Mouse (Mus musculus) heart, embryonic 14.5 days (tissue): ENCODE measurements around the gene Fam216a. TPM values are rescaled to one million over a fixed set of nuclear protein-coding genes. Genes with fewer than 3 reads are reported as not detected.

Experiments
- ATAC-seq: fragments of 200-750 bp; cut with Nextera tagmentation; 2 replicates; pipeline ENCODE4 v1.8.0; 2017; ENCODE audit warnings: low read depth, moderate TSS enrichment; ENCODE audit not compliant: insufficient number of reproducible peaks, insufficient read depth, low FRiP score
- H3K27ac ChIP-seq, 2 experiments: fragments of 200-500 bp in 1 of 2; fragments of 300-500 bp in 1 of 2; sonication (generic) in 1 of 2; replicated peaks in 1 of 2; 2 replicates each; pipeline ENCODE4 v1.5.1; 2012 to 2014; ENCODE audit warnings: low read depth in 2 of 2, low read length in 2 of 2, control low read depth in 1 of 2, mild to moderate bottlenecking in 1 of 2, mixed read lengths in 1 of 2; ENCODE audit not compliant: control insufficient read depth in 1 of 2, insufficient read depth in 1 of 2
- H3K27me3 ChIP-seq: fragments of 300-500 bp; sonication (generic); 2 replicates; pipeline ENCODE4 v1.6.1; 2014; ENCODE audit warnings: mild to moderate bottlenecking, low read length, control low read depth; ENCODE audit not compliant: control insufficient read depth, insufficient read depth
- H3K36me3 ChIP-seq: fragments of 300-500 bp; sonication (generic); 2 replicates; pipeline ENCODE4 v1.6.1; 2014; ENCODE audit warnings: mild to moderate bottlenecking, control low read depth, low read length, mixed read lengths; ENCODE audit not compliant: control insufficient read depth, insufficient read depth
- H3K4me1 ChIP-seq, 2 experiments: fragments of 200-500 bp in 1 of 2; fragments of 300-500 bp in 1 of 2; sonication (generic) in 1 of 2; 2 replicates each; pipeline ENCODE4 v1.6.1; 2012 to 2014; ENCODE audit warnings: low read length in 2 of 2, control low read depth in 1 of 2, mixed read lengths in 1 of 2; ENCODE audit not compliant: control insufficient read depth in 2 of 2, insufficient read depth in 2 of 2
- H3K4me2 ChIP-seq: fragments of 300-500 bp; sonication (generic); 2 replicates; pipeline ENCODE4 v1.6.1; 2014; ENCODE audit warnings: mild to moderate bottlenecking, low read length
- H3K4me3 ChIP-seq, 2 experiments: fragments of 200-500 bp in 1 of 2; fragments of 300-500 bp in 1 of 2; sonication (generic) in 1 of 2; 2 replicates each; pipeline ENCODE4 v1.5.1; 2012 to 2014; ENCODE audit warnings: low read length in 2 of 2, mild to moderate bottlenecking in 2 of 2, control low read depth in 1 of 2, low read depth in 1 of 2, moderate library complexity in 1 of 2; ENCODE audit not compliant: control insufficient read depth in 1 of 2, insufficient read depth in 1 of 2
- H3K9ac ChIP-seq: fragments of 300-500 bp; sonication (generic); 2 replicates; pipeline ENCODE4 v1.6.1; 2014; ENCODE audit warnings: mild to moderate bottlenecking, low read length
- H3K9me3 ChIP-seq: fragments of 300-500 bp; sonication (generic); 2 replicates; pipeline ENCODE4 v1.6.1; 2016; ENCODE audit warnings: low read length, control low read depth; ENCODE audit not compliant: control insufficient read depth
- WGBS: fragments of 180-500 bp; shearing (Covaris S2); extraction: QIAGEN DNeasy Blood & Tissue Kit; methylation state at CpG from one replicate; pipeline ENCODE4 v1.1.7; 2014; 5-methylcytosine and 5-hydroxymethylcytosine counted together
- polyA plus RNA-seq: library from polyadenylated mRNA; unstranded; fragments of >200 nt; fragmentation: Nextera tagmentation; extraction: Ambion mirVana; gene quantifications from 2 replicates; pipeline ENCODE4 v1.2.1, GENCODE M21; 2014

Fam216a gene
- polyA plus RNA-seq, 1 experiment from 2014 or later: 64.5 TPM

DNA sequence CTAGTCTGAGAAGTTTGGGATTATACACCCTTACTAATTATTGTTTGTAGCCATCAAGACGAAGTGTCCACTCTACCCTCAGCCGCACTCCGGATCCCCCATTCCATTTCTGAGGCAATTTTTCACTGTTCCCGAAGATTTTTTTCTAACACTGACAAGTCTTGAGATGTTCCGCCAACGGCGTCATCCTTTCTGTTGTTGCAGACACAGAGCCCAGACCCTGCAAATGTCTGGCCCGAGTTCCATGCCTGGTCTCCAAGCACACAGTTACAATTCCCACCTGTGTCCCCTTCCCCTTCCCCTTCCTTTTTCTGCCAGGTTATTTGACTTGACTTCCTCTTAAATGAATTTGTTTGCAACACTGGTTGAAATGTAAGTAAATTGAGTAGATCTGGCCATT is 27.7 kb upstream of the Fam216a start:
- H3K27ac ChIP-seq: peak overlapping the region; percentile 8 to 10; a peak in 1 of 4 replicates
- no peaks in the 10 kb centered on the region for H3K27me3 ChIP-seq
- peaks cover 6 to 20% of the 10 kb centered on the region in 2 experiments; a peak in 3 of 4 replicates for H3K4me1 ChIP-seq
- H3K9ac ChIP-seq: no peak overlapping the region
- no peaks in the 10 kb centered on the region for H3K9me3 ChIP-seq
- H3K4me2 ChIP-seq: no peak overlapping the region
- ATAC-seq: no peak
- no peak overlapping the region for H3K4me3 ChIP-seq
- WGBS: 86% methylated on average over 8 of the region's 8 CpGs
- peaks cover 61% of the 10 kb centered on the region for H3K36me3 ChIP-seq

DNA sequence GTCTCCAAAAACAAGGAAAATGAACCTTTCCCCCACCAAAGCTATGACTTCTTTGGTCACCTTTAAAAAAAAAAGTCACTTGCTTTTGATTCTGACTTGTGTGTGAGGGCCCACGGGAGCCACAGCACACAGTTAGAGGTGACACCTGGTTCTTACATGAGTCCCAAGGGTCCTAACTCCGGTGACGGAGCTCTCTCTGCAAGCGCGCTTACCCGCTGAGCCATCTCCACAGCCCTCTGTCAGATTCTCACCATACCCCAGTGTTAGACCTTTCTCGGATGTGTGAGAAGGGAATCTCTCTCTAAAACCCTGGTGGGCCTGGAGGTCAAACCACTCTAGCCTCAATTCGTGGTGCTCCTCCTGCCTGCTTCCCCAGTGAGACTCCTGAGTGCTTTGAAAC is 25.3 kb upstream of the Fam216a start:
- WGBS: 90% methylated on average over 8 of the region's 8 CpGs
- no peak overlapping the region for H3K4me3 ChIP-seq
- ATAC-seq: no peak

DNA sequence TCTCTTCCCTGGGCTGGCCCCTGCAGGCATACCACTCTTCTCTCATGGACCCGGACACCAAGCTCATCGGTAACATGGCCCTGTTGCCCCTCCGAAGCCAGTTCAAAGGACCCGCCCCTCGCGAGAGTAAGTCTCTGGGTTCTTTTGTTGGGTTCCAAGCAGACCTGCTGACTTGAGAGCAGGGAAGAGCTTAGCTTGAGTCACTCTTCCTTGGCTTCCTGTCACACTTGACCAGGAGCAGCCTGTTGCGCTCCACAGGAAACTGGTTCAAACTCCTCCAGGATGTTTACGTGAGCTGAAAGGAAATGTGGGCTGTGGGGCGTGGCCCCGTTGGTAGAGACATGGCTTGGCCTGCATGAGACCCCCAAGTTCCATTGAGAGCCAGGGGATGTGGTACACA is 24.6 kb upstream of the Fam216a start:
- Histone ChIP-seq H3K4me1 (peaks cover 9 to 25% of the 10 kb centered on the region in 2 experiments; a peak in 3 of 4 replicates), H3K27ac (peak overlapping the region; percentile 67 to 70), H3K4me2 (no peak overlapping the region), H3K4me3 (no peak overlapping the region), H3K36me3 (peaks cover 32% of the 10 kb centered on the region), H3K9me3 (no peaks in the 10 kb centered on the region), H3K9ac (no peak overlapping the region), H3K27me3 (no peaks in the 10 kb centered on the region)
- WGBS: 67% methylated on average over 10 of the region's 10 CpGs
- peak; percentile 41; the same call in 1 of the 2 replicates for ATAC-seq

More for the DNA sequence above, 25.3 kb upstream of the Fam216a start:
- no peak overlapping the region for H3K4me2 ChIP-seq
- H3K9me3 ChIP-seq: no peaks in the 10 kb centered on the region
- H3K36me3 ChIP-seq: peaks cover 39% of the 10 kb centered on the region
- no peaks in the 10 kb centered on the region for H3K27me3 ChIP-seq
- H3K27ac ChIP-seq: peak overlapping the region; percentile 15 to 29; a peak in 2 of 4 replicates
- peaks cover 9 to 26% of the 10 kb centered on the region in 2 experiments; a peak in 3 of 4 replicates for H3K4me1 ChIP-seq
- H3K9ac ChIP-seq: no peak overlapping the region

DNA sequence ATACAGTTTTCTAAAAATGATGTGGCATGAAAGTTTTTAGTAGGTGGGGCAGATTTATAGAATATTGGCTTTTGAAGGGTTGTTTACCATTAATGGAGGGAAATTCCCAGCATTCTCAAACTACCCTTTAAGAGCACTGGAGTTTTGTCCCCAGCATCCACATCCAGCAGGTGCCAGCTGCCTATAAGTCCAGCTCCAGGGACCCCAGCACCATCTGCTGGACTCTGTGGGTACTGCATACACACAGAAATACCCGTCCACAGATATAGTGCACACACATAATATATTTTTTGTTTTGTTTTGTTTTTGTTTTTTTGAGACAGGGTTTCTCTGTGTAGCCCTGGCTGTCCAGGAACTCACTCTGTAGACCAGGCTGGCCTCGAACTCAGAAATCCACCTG is 21.7 kb upstream of the Fam216a start:
- 64% methylated on average over 2 of the region's 2 CpGs for WGBS
- no peak overlapping the region for H3K4me3 ChIP-seq
- ATAC-seq: no peak

DNA sequence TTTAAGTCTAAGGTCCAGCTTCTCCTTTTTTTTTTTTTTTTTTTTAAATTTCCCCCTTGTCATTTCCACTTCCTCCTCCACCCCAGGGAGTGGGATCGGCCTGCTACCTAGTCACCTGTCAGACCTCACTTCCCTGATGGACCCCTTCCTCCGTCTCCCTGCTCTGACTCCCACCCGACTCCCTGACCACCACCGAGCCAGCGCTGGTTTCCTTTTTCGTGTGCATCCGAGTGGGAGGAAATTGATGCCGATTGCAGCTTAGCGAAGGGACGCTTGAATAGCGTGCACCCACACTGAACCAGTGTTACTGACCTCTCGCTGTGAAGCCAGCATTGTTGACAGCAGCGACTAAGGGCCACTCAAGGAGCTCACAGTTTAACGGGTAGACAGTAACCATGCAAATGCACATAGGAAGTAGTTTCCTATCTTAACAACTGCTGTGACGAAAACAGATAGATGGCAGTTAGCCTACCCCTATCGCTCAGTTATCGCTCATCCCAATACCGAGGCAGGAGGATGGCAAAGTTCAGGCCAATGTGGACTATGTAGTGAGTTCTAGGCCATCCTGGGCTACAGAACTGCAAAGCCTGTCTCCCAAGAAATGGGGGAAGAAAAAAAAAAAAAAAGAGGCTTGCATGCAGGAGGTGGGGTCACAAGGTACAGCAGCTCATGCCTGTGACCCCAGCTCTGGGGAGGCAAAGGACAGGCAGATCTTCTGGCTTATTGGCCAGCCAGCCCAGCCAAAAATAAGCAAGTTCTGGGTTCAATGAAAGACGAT is 20.3 kb upstream of the Fam216a start:
- 9% methylated on average over 19 of the region's 19 CpGs for WGBS
- Histone ChIP-seq H3K4me1 (peaks cover 2 to 11% of the 10 kb centered on the region in 2 experiments; a peak in 3 of 4 replicates), H3K27me3 (no peaks in the 10 kb centered on the region), H3K9me3 (no peaks in the 10 kb centered on the region), H3K36me3 (peaks cover 11% of the 10 kb centered on the region), H3K4me2 (peak overlapping the region; percentile 80), H3K4me3 (peak overlapping the region; percentile 94 to 97), H3K9ac (peak overlapping the region; percentile 93), H3K27ac (peak overlapping the region; percentile 63 to 67)
- ATAC-seq: no peak

More for the DNA sequence above, 21.7 kb upstream of the Fam216a start:
- Histone ChIP-seq H3K9me3 (no peaks in the 10 kb centered on the region), H3K9ac (no peak overlapping the region), H3K4me1 (peaks cover 2 to 18% of the 10 kb centered on the region in 2 experiments; a peak in 3 of 4 replicates), H3K4me2 (no peak overlapping the region), H3K27me3 (no peaks in the 10 kb centered on the region), H3K27ac (no peak overlapping the region), H3K36me3 (peaks cover 15% of the 10 kb centered on the region)

DNA sequence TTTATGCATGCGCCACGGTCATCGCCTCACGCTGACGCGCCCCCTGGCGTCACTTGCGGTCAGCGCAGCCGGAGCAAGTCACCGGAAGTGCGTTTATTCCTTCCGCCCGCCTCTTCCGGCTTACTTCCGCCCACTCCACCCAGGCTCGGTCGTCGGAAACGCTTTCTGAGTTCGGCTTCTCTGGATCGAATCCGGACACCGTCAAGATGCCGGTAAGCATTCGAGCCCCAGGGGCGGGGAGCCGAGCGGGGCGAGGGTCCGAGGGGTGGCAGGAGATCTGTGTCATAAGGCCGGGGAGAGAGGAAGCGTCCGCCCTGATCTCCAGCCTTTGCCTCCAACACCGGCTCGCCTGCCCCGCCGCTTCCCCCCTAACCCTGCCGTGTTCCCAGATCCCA is 19.6 kb upstream of the Fam216a start, which contains the start of gene Arpc3:
TSS of gene Arpc3 (plus strand) at position 93 of the 395 bp plus-strand sequence.
- H3K27ac ChIP-seq: peak within 1 kb of the TSS; percentile 63 to 67
- peaks cover 5% of the 10 kb centered on the region; the same call in 1 of the 2 replicates for H3K36me3 ChIP-seq
- H3K4me2 ChIP-seq: peak within 1 kb of the TSS; percentile 80
- H3K4me1 ChIP-seq: peaks cover 2 to 11% of the 10 kb centered on the region in 2 experiments; a peak in 3 of 4 replicates
- H3K9ac ChIP-seq: peak within 1 kb of the TSS; percentile 93
- no peaks in the 10 kb centered on the region for H3K27me3 ChIP-seq
- no peaks in the 10 kb centered on the region for H3K9me3 ChIP-seq
- peak; percentile 84 for ATAC-seq
- WGBS: under 1% methylated on average over 39 of the region's 39 CpGs
- peak within 1 kb of the TSS; percentile 94 to 97 for H3K4me3 ChIP-seq

DNA sequence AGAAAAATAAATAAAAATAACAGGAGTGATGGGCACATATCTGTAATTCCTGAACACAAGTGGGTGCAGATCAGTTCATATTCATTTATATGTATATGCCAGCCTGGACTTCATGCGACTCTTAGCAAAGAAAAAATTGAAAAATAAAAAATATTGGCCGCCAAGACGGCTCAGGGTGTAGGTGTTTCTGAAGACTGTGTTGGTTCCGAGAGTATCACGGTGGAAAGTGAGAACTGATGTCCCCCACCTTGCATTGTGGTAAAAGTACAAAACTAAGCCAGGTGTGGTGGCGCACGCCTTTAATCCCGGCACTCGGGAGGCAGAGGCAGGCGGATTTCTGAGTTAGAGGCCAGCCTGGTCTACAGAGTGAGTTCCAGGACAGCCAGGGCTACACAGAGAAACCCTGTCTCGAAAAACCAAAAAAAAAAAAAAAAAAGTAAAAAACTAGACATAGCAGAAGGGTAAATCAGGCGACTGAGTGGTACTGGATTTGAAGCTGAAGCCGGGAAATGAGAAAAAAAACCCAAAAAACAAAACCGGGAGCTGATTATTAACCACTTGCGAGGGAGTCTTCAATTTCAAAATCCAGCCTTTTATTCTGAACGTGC is 19.1 kb upstream of the Fam216a start:
- peaks cover 2 to 11% of the 10 kb centered on the region in 2 experiments; a peak in 3 of 4 replicates for H3K4me1 ChIP-seq
- no peak overlapping the region for H3K27ac ChIP-seq
- ATAC-seq: no peak
- 0 out of 2 replicates have a peak, but pooled peaks cover 2% of the 10 kb centered on the region for H3K36me3 ChIP-seq
- H3K9ac ChIP-seq: no peak overlapping the region
- H3K4me3 ChIP-seq: peak overlapping the region in 1 of 2 experiments; percentile 94; a peak in 2 of 4 replicates
- no peaks in the 10 kb centered on the region for H3K9me3 ChIP-seq
- WGBS: 52% methylated on average over 15 of the region's 16 CpGs
- no peaks in the 10 kb centered on the region for H3K27me3 ChIP-seq
- H3K4me2 ChIP-seq: peak overlapping the region; percentile 37; the same call in 1 of the 2 replicates
